Mouse (Mus musculus) erythroblast, adult 5-6 weeks (primary cell): ENCODE measurements around the gene Laptm4a. TPM values are rescaled to one million over a fixed set of nuclear protein-coding genes. Genes with fewer than 3 reads are reported as not detected.
"Not testable (repeated sequence)": the region's sequence is repeated elsewhere in the genome, so short reads cannot be mapped to it uniquely, and the experiment has no call there.

ENCODE experiments used
- ATAC-seq: replicated peaks from 2 replicates; pipeline ENCODE4 v1.8.0; 2016; ENCODE audit warnings: moderate number of reproducible peaks, mild to moderate bottlenecking, moderate TSS enrichment, inconsistent platforms; ENCODE audit not compliant: poor library complexity, low FRiP score, severe bottlenecking
- total RNA-seq, 2 experiments: library from RNA; stranded (forward) in 1 of 2; stranded (reverse) in 1 of 2; fragments of 150-400 nt in 1 of 2; fragments of 200-764, 138-1000 nt in 1 of 2; gene quantifications; 2 replicates each; pipeline versions ENCODE4 v1.2.3 to v1.2.4; 2015 to 2017; ENCODE audit warnings: low replicate concordance in 2 of 2

Gene Laptm4a
- total RNA-seq, 2 experiments from 2014 or later = 82.0 to 120 TPM

GRCm38 (mm10) chr12:8901934-8902333 lies 19.5 kb upstream of the Laptm4a start:
- ATAC-seq = no peak

GRCm38 (mm10) chr12:8902479-8902878 lies 19.0 kb upstream of the Laptm4a start:
- no peak for ATAC-seq

- no peak for ATAC-seq
These were observed 8.4 kb upstream of the Laptm4a start for GRCm38 (mm10) chr12:8912860-8913685.

- no peak; the same call in 1 of the 2 replicates for ATAC-seq
These were observed 7.6 kb upstream of the Laptm4a start for GRCm38 (mm10) chr12:8913701-8914340.

- no peak for ATAC-seq
These were observed 5.1 kb upstream of the Laptm4a start for GRCm38 (mm10) chr12:8916378-8916777.

GRCm38 (mm10) chr12:8919231-8919630 lies 2.2 kb upstream of the Laptm4a start:
- no peak for ATAC-seq

GRCm38 (mm10) chr12:8920996-8921393 lies 469 bp upstream of the Laptm4a start:
- no peak for ATAC-seq

GRCm38 (mm10) chr12:8922369-8923124 lies 1.1 kb downstream of the Laptm4a start:
- no peak for ATAC-seq

GRCm38 (mm10) chr12:8923125-8923410 lies 1.6 kb downstream of the Laptm4a start:
- peak; percentile 70 for ATAC-seq

GRCm38 (mm10) chr12:8923603-8924002 lies 2.1 kb downstream of the Laptm4a start:
- ATAC-seq = no peak

- ATAC-seq = no peak
These were observed 6.2 kb downstream of the Laptm4a start for GRCm38 (mm10) chr12:8927652-8928051.

- ATAC-seq = no peak
These were observed 7.3 kb downstream of the Laptm4a start for GRCm38 (mm10) chr12:8928766-8929165.

- ATAC-seq = peak; percentile 64
These were observed 9.6 kb downstream of the Laptm4a start for GRCm38 (mm10) chr12:8931083-8931482.

- ATAC-seq = no peak
These were observed 13.9 kb downstream of the Laptm4a start for GRCm38 (mm10) chr12:8935349-8935748.

GRCm38 (mm10) chr12:8936210-8936609 lies 14.7 kb downstream of the Laptm4a start:
- not testable (repeated sequence) for ATAC-seq

GRCm38 (mm10) chr12:8939490-8939889 lies 18.0 kb downstream of the Laptm4a start:
- ATAC-seq = no peak

GRCm38 (mm10) chr12:8940011-8941005 lies 18.8 kb downstream of the Laptm4a start:
- ATAC-seq = no peak

GRCm38 (mm10) chr12:8941131-8941615 lies 19.7 kb downstream of the Laptm4a start:
- ATAC-seq = no peak

GRCm38 (mm10) chr12:8941699-8942392 lies 20.4 kb downstream of the Laptm4a start:
- ATAC-seq = no peak
